Mouse (Mus musculus): ENCODE results near the gene Hnrnpul1.
"Not testable (repeated sequence)": the region's sequence is repeated elsewhere in the genome, so short reads cannot be mapped to it uniquely, and the experiment has no call there.

Hnrnpul1 gene

GRCm38 (mm10) chr7:25780021-25780420, 25.5 kb upstream of the Hnrnpul1 start:
- DNase-seq: no peak

GRCm38 (mm10) chr7:25768229-25768628, 13.7 kb upstream of the Hnrnpul1 start:
- DNase-seq: no peak

- DNase-seq: no peak
Measured at GRCm38 (mm10) chr7:25766108-25766507, 11.6 kb upstream of the Hnrnpul1 start.

GRCm38 (mm10) chr7:25764221-25764620, 9.7 kb upstream of the Hnrnpul1 start:
- DNase-seq: peak in 1 of 2 experiments; percentile 26

- DNase-seq: no peak
Measured at GRCm38 (mm10) chr7:25763678-25764077, 9.1 kb upstream of the Hnrnpul1 start.

GRCm38 (mm10) chr7:25761354-25761753, 6.8 kb upstream of the Hnrnpul1 start:
- DNase-seq: no peak

GRCm38 (mm10) chr7:25756011-25756410, 1.5 kb upstream of the Hnrnpul1 start:
- peak; percentile 92 to 93 for DNase-seq

- DNase-seq: no peak
Measured at GRCm38 (mm10) chr7:25755468-25755833, 894 bp upstream of the Hnrnpul1 start.

GRCm38 (mm10) chr7:25754439-25754737, 169 bp downstream of the Hnrnpul1 start:
- DNase-seq: no peak

- peak in 1 of 2 experiments; percentile 29 for DNase-seq
Measured at GRCm38 (mm10) chr7:25753643-25754438, 716 bp downstream of the Hnrnpul1 start.

- DNase-seq: no peak
Measured at GRCm38 (mm10) chr7:25753076-25753475, 1.5 kb downstream of the Hnrnpul1 start.

- no peak for DNase-seq
Measured at GRCm38 (mm10) chr7:25746844-25747243, 7.7 kb downstream of the Hnrnpul1 start.

GRCm38 (mm10) chr7:25738277-25738676, 16.3 kb downstream of the Hnrnpul1 start:
- no peak for DNase-seq

GRCm38 (mm10) chr7:25736920-25737319, 17.6 kb downstream of the Hnrnpul1 start:
- no peak for DNase-seq

GRCm38 (mm10) chr7:25734991-25735390, 19.6 kb downstream of the Hnrnpul1 start:
- DNase-seq: no peak

GRCm38 (mm10) chr7:25731294-25732055, 23.1 kb downstream of the Hnrnpul1 start:
- DNase-seq: no peak

- DNase-seq: no peak
Measured at GRCm38 (mm10) chr7:25729862-25730261, 24.7 kb downstream of the Hnrnpul1 start.

GRCm38 (mm10) chr7:25729396-25729795, 25.2 kb downstream of the Hnrnpul1 start:
- DNase-seq: no peak

GRCm38 (mm10) chr7:25727800-25728199, 26.8 kb downstream of the Hnrnpul1 start:
- DNase-seq: no peak

- DNase-seq: no peak
Measured at GRCm38 (mm10) chr7:25725886-25726285, 28.7 kb downstream of the Hnrnpul1 start.

- DNase-seq: not testable (repeated sequence)
Measured at GRCm38 (mm10) chr7:25721776-25722175, 32.8 kb downstream of the Hnrnpul1 start.

- DNase-seq: no peak
Measured at GRCm38 (mm10) chr7:25720760-25721159, 33.8 kb downstream of the Hnrnpul1 start.

GRCm38 (mm10) chr7:25719761-25720610, 34.6 kb downstream of the Hnrnpul1 start:
- peak; percentile 59 to 85 for DNase-seq

Data from kidney, adult 8-10 months (tissue).